Mouse (Mus musculus): Measurements from ENCODE around the gene Gcdh.
A peak's percentile ranks its signal among the peaks of the same experiment; 100 is the strongest.

The Gcdh gene

GRCm38 (mm10) chr8:84893709-84894134 lies at the start of gene Gcdh:
Gcdh (minus strand) TSS chr8:84893921.
- DNase-seq (ENCODE audit: low spot score) = peak; percentile 73

GRCm38 (mm10) chr8:84937620-84938485 lies 44.1 kb upstream of the Gcdh start:
- no peak for DNase-seq (ENCODE audit: low spot score)

DNA sequence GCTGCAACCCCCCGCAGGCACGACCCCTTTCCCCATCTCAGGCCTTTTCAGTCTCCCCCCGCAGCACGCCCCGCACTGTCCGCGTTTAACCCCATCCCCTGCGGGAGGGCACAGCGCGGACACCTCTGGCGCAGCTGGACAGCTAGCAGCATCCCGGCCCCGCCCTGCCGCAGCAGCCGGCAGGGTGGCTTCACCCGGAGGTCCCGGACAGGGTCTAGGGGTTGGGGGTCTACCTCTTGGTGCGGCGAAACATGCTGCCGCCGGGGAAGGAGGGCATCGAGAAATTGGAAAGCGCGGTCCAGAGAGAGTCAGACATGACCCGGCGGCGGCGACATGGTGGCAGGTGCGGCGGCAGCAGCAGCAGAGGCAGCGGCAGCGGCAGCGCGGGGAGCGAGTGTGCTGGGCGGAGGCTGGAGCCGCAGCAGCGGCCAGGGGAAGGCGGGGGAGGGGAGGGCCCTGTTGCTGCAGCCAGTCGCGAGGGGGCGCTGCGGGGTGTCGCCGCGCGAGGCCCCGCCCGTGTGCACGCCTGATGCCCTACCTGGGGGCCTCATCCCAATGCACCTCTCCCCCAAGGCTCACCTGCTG lies 43.3 kb upstream of the Gcdh start, which contains the start of gene Mast1:
TSS of gene Mast1 (minus strand) at position 398 of the 585 bp plus-strand sequence.
- peak; percentile 33 for DNase-seq (ENCODE audit: low spot score)

DNA sequence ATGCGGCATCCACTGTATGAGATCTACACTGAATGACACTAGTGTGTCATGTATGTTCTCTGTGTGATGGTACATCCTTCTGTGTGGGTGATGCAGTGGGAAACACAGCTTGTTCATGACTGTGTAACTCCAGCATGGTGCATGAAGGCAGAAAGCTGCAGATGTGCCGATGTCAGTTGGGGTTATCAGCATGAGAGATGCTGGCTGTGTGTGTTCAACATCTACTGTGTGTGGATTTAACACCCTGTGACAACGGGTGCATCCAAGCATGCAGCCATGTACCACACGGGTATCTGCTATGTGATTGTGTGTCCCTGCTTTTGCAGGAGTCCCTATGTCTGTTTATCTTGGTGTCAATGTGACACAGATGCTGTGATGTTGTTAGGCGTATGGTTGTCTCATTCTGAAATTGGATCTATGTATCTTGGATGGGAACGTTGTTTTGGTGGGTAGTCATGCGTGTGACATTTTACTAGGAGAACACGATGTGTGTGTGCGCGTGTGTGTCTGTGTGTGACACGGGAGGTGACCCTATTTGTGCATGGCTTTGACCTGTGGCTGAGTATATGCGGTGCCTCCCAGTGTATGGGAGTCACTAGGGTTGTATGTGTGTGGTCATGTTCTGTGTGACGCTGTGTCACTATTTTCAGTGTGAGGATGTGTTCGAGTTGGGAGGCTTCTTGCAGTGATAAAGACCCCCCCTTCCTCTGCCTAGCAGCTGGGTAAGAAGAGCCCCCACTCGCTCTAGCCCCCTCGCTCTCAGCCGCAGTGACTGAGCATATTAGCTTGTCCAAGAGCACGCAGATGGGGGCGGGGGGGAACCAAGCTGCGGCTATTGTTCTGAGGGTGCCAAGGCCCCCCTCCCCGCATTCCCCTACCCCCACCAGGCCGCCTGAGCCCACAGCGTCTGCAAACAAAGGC lies 42.6 kb upstream of the Gcdh start:
- DNase-seq (ENCODE audit: low spot score) = no peak

DNA sequence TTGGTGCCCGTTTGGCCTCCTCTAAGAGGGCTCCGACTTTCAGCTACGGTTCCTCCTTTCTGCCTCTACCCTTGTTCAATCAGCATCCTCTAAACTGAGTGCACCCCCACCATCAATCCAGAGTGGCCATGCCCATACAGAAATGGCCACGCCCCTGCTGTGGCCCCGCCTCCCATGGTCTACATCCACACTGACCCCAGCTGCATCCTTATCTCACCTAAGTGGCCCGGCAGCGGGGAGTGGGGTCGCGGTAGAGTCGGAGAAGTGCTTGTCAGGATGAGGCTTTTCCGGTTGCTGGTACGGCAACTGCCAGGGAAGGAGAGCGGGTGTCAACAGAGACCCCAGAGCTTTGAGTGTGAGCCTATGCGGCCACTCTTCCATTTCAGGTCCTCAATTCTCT lies 41.8 kb upstream of the Gcdh start:
- no peak for DNase-seq (ENCODE audit: low spot score)

DNA sequence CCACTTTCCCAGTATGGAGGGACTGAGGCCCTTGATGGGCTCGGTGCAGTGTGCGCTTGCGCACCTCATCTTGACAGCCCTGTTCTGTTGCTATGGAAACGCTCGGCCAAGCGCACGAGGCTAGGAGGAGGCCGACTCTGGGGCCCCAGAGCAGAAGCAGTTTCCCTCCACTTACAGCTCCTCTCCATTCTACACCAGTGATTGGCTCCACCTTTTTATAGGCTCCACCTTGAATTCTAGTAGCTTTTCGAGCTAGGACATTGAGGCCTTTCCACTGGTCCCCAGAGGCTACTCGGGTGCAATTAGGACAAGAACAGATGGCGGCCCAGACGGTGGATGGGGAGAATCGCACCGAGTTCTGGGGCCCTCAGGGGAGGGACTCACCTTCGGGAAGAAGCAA lies 41.1 kb upstream of the Gcdh start:
- DNase-seq (ENCODE audit: low spot score) = no peak

DNA sequence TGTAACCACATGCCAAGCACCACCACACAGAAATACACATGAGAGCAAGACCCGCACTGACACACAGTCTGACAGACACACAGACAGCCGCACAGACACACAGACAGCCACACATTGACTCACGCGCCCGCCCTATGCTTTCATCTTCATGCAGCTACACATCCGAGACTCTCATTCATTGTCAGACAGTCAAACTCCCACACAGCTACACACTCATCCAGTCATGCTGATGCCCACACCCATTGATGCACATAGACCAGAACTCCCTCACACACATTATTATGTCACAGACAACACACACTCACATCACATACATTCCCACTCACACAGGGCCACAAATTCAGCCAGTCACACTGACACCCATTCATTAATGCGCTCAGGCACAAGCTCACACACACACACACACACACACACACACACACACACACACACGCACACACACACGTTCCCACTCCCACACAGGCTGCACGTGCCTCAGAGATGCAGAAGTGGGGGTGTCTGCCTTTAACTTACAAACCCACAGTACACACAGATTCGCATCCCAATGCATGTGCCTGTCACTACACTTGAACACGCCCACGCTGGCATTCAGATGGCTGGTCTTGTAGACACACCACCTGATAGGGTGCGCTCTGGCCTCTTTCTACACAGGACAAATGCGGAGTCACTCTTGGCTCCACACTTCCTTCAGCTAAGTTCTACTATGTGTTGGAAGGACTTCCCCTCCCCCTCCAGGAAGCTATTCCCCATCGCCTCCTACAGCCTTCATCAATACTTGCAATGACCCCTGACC lies 40.2 kb upstream of the Gcdh start:
- DNase-seq (ENCODE audit: low spot score) = no peak

GRCm38 (mm10) chr8:84930582-84930981 lies 36.9 kb upstream of the Gcdh start:
- no peak for DNase-seq (ENCODE audit: low spot score)

- DNase-seq (ENCODE audit: low spot score) = peak; percentile 57
Observed at GRCm38 (mm10) chr8:84928456-84929306, 35.0 kb upstream of the Gcdh start.

DNA sequence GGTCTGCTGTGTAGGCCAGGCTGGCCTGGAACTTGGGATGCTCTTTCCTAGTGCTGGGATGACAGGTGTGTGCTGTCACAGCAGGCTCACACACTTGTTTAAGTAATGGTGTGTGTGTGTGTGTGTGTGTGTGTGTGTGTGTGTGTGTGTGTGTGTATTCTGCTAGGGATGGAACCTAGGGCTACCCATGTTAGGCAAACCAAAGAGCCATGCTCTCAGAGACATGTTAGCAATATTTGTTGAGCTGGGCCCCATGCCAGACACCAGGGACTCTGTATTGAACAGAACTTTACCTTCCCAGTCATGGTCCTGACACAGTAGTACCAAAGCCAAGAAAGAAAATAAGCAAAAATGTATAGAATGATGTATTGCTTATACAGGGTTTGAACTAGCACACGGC lies 33.8 kb upstream of the Gcdh start:
- DNase-seq (ENCODE audit: low spot score) = no peak

DNA sequence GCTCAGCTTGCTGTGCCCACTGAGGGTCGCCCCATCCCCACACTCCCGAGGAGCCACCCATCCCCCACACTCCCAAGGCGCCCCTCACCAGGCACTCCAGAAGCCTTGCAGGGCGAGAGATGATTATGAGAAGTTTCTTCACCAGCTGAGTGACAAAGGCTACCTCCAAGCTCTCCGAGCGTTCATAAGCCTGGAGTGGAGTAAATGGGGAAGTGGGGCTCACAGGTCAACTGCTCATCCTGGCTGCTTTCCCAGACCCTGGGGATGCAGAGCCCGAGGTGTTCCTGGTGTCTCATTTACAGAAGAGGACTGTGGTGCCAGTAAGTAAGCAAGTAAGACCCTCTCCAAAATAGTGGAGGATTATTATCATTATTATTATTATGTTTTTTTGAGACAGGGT lies 31.8 kb upstream of the Gcdh start:
- no peak for DNase-seq (ENCODE audit: low spot score)

DNA sequence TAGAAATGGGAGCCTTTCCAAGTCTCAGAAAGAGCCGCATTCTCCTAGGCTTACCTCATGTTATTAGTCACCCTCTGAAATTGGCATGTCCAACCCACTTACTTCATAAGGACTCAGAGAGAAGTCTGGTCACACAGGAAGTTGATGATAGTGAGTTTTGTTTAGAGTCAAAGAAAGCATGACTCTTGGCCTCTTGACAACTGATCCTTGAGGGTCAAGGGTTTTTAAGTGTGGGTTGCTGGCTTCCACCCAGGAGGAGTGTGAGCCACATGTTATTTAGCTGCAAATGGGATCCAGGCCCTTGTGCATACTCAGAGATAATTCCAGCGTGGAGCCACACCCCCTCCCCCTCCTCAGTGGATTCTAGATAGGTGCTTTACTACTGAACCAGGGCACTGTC lies 27.9 kb upstream of the Gcdh start:
- no peak for DNase-seq (ENCODE audit: low spot score)

DNA sequence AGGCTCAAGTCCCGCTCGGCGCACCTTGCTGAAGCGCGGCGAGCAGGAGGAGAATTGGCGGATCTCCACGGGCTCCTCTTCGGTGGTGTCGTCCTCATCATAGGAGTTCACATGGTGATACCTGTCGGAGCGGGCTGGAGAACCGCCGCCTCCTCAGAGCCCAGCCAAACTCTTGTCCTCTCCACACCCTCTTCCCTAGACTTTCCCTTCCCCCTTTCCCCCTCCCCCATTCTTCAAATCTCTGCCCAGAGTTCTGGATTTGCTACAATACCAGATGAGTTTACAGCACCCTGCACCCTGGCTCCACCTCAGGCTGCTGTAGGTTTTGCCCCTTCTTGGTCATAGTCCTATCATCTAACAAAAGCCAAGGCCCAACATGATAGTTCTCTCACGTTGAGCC lies 24.9 kb upstream of the Gcdh start:
- no peak for DNase-seq (ENCODE audit: low spot score)

DNA sequence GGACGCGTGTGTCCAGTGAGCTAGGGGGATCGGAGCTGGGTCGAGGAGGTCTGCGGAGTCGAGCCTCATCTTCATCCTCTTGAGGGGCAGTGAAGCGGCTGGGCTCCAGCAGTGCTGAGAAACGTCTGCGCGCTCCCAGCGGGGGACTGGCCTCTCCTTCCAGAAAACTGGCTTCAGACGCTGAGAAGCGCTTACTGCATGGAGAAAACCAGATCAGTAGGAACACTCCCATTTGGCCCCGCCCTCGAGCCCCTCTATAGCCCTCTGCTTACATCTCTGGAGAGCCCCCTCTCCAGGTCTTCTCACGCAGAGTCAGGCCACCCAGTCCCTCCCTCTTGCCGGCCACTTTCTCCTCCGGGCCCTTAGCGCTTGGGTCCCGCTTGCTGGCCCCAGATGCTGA lies 24.1 kb upstream of the Gcdh start:
- DNase-seq (ENCODE audit: low spot score) = no peak

GRCm38 (mm10) chr8:84915269-84915668 lies 21.5 kb upstream of the Gcdh start:
- no peak for DNase-seq (ENCODE audit: low spot score)

DNA sequence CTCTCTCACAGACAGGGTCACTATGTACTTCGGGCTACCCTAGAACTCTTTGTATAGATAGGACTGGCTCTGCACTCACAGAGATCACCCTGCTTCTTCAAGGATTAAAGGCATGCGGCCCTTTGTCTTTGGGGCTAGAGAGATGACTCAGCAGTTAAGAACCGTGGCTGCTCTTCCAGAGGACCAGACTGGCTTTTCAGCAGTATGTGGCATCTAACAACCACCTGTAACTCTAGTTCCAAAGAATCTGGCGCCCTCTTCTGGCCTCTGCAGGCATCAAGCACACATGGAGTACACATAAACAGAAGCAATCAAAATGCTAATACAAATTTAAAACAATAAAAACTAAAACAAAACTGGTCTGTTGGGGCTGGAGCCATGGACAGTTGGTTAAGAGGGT lies 20.2 kb upstream of the Gcdh start:
- no peak for DNase-seq (ENCODE audit: low spot score)

- no peak for DNase-seq (ENCODE audit: low spot score)
Observed at GRCm38 (mm10) chr8:84913502-84913900, 19.8 kb upstream of the Gcdh start.

- DNase-seq (ENCODE audit: low spot score) = peak; percentile 50
Observed at GRCm38 (mm10) chr8:84912895-84913501, 19.3 kb upstream of the Gcdh start.

GRCm38 (mm10) chr8:84912391-84912790 lies 18.7 kb upstream of the Gcdh start:
- DNase-seq (ENCODE audit: low spot score) = no peak

- DNase-seq (ENCODE audit: low spot score) = no peak
Observed at GRCm38 (mm10) chr8:84911854-84912253, 18.1 kb upstream of the Gcdh start.
